17 mouse cellular contexts compared by ENCODE assay signal in genomic region chr10:53875896-53876295, GRCm38 (mm10).
DNase-seq lines count a peak whose midpoint lies in the region; ATAC-seq and TF ChIP-seq lines count a peak whose summit lies in the region.
"Had no signal": no experiment of that assay in that cellular context is flagged by ENCODE, and none has a peak within 500 bp of the region (broad histone marks: within the 10 kb centered on the region; RNA-seq: fewer than 3 reads in every experiment).

No protein-coding gene starts in this region.

- no peak for TF ChIP-seq CTCF in forebrain, postnatal 0 days (IDR thresholded peaks at IDR 0.05; ENCODE audit: low read depth)

- no peaks in the 10 kb centered on the region for H3K36me3 ChIP-seq in heart, embryonic 11.5 days (ENCODE audit: control insufficient read depth, insufficient read depth, low read length)
- no peaks in the 10 kb centered on the region for H3K36me3 ChIP-seq in forebrain, postnatal 0 days (ENCODE audit: insufficient read depth)
- H3K36me3 ChIP-seq: forebrain, embryonic 12.5 days; heart, embryonic 13.5 days; hindbrain, embryonic 15.5 days; limb, embryonic 15.5 days; neural tube, embryonic 12.5 days had no signal

- H3K9ac ChIP-seq in heart, embryonic 11.5 days (ENCODE audit: low read depth, low read length), result no peak overlapping the region
- no peak overlapping the region for H3K9ac ChIP-seq in forebrain, postnatal 0 days
- H3K9ac ChIP-seq: forebrain, embryonic 12.5 days; heart, embryonic 13.5 days; hindbrain, embryonic 15.5 days; limb, embryonic 15.5 days; neural tube, embryonic 12.5 days had no signal

- H3K27ac ChIP-seq in heart, embryonic 11.5 days (ENCODE audit: low read depth, low read length), result no peak overlapping the region
- H3K27ac ChIP-seq in forebrain, postnatal 0 days (ENCODE audit: low read depth, low read length), result no peak overlapping the region
- H3K27ac ChIP-seq: forebrain, embryonic 12.5 days; heart, embryonic 13.5 days; hindbrain, embryonic 15.5 days; limb, embryonic 15.5 days; neural tube, embryonic 12.5 days had no signal

- no peak overlapping the region for H3K4me2 ChIP-seq in heart, embryonic 11.5 days
- no peak overlapping the region for H3K4me2 ChIP-seq in forebrain, postnatal 0 days (ENCODE audit: low read depth)
- H3K4me2 ChIP-seq: forebrain, embryonic 12.5 days; heart, embryonic 13.5 days; hindbrain, embryonic 15.5 days; limb, embryonic 15.5 days; neural tube, embryonic 12.5 days had no signal

- no peaks in the 10 kb centered on the region for H3K9me3 ChIP-seq in heart, embryonic 11.5 days (replicated peaks; ENCODE audit: control insufficient read depth, low read length)
- no peaks in the 10 kb centered on the region for H3K9me3 ChIP-seq in forebrain, postnatal 0 days (ENCODE audit: low read length)
- H3K9me3 ChIP-seq: forebrain, embryonic 12.5 days; heart, embryonic 13.5 days; hindbrain, embryonic 15.5 days; limb, embryonic 15.5 days; neural tube, embryonic 12.5 days had no signal

- DNase-seq in heart, adult 11 months, result peak; percentile 98
- DNase-seq in adipocyte (ENCODE audit: low spot score), result peak; percentile 43
- DNase-seq in lung, postnatal 36 days, result peak; percentile 72
- no peak for DNase-seq in testis, postnatal 10 days (ENCODE audit: low spot score)
- no peak for DNase-seq in retina, postnatal 1 day
- no peak for DNase-seq in forebrain, postnatal 0 days
- DNase-seq: B cell, adult 2 months; kidney, adult 8-10 months; midbrain, embryonic 14.5 days; thymus, postnatal 4 days had no signal

- H3K4me3 ChIP-seq in heart, embryonic 11.5 days (ENCODE audit: low read depth, low read length), result no peak overlapping the region
- no peak overlapping the region for H3K4me3 ChIP-seq in forebrain, postnatal 0 days (ENCODE audit: low read depth, low read length)
- H3K4me3 ChIP-seq: forebrain, embryonic 12.5 days; heart, embryonic 13.5 days; hindbrain, embryonic 15.5 days; limb, embryonic 15.5 days; neural tube, embryonic 12.5 days had no signal

- WGBS in heart, embryonic 11.5 days (ENCODE audit: insufficient replicate concordance), result 83% methylated on average over 4 of the region's 4 CpGs
- 82% methylated on average over 4 of the region's 4 CpGs for WGBS in forebrain, postnatal 0 days

- H3K27me3 ChIP-seq in heart, embryonic 11.5 days (ENCODE audit: control insufficient read depth, insufficient read depth, low read length), result no peaks in the 10 kb centered on the region
- H3K27me3 ChIP-seq in forebrain, postnatal 0 days (ENCODE audit: insufficient read depth, low read length), result no peaks in the 10 kb centered on the region
- H3K27me3 ChIP-seq: forebrain, embryonic 12.5 days; heart, embryonic 13.5 days; hindbrain, embryonic 15.5 days; limb, embryonic 15.5 days; neural tube, embryonic 12.5 days had no signal

- no peaks in the 10 kb centered on the region for H3K4me1 ChIP-seq in heart, embryonic 11.5 days (ENCODE audit: control insufficient read depth, insufficient read depth, low read length)
- H3K4me1 ChIP-seq in forebrain, postnatal 0 days (ENCODE audit: insufficient read depth), result no peaks in the 10 kb centered on the region
- H3K4me1 ChIP-seq: forebrain, embryonic 12.5 days; heart, embryonic 13.5 days; hindbrain, embryonic 15.5 days; limb, embryonic 15.5 days; neural tube, embryonic 12.5 days had no signal

- ATAC-seq in heart, embryonic 11.5 days (replicated peaks; ENCODE audit: insufficient number of reproducible peaks, low FRiP score, low TSS enrichment), result no peak
- ATAC-seq in granulocyte monocyte progenitor cell, adult 5-6 weeks (replicated peaks; ENCODE audit: poor library complexity, severe bottlenecking), result peak; percentile 90
- no peak for ATAC-seq in forebrain, postnatal 0 days

Comparison
In these comparisons a context has a peak if more than half of its experiments do, and no peak if none do; other contexts are left out.
1. DNase-seq: peak in heart, adult 11 months (single experiment), adipocyte (single experiment) and lung, postnatal 36 days (single experiment); none in testis, postnatal 10 days (single experiment), retina, postnatal 1 day (single experiment) and forebrain, postnatal 0 days (single experiment).